Mouse (Mus musculus) embryonic fibroblast, embryonic 13.5 days (primary cell): Measurements from ENCODE around the gene Rhot1. TPM values are rescaled to one million over a fixed set of nuclear protein-coding genes. Genes with fewer than 3 reads are reported as not detected.
A peak's percentile ranks its signal among the peaks of the same experiment; 100 is the strongest.

Experiments
- H3K27ac ChIP-seq: 2 replicates; pipeline ENCODE4 v1.5.1; 2012; ENCODE audit warnings: low read length, control low read depth, inconsistent platforms; ENCODE audit not compliant: insufficient read depth
- H3K4me1 ChIP-seq: 2 replicates; pipeline ENCODE4 v1.6.1; 2011; ENCODE audit warnings: low read length; ENCODE audit not compliant: control insufficient read depth, insufficient read depth
- H3K4me3 ChIP-seq: 2 replicates; pipeline ENCODE4 v1.5.1; 2011; ENCODE audit warnings: mild to moderate bottlenecking, control low read depth, low read length; ENCODE audit not compliant: insufficient read depth
- CTCF ChIP-seq: IDR thresholded peaks from 2 replicates; pipeline ENCODE4 v1.5.1; 2011; ENCODE audit warnings: mild to moderate bottlenecking, control low read depth, low read length, moderate library complexity, borderline replicate concordance; ENCODE audit not compliant: insufficient read depth
- POLR2A ChIP-seq: IDR thresholded peaks from 2 replicates; pipeline ENCODE4 v1.6.1; 2011; ENCODE audit warnings: low read depth, mild to moderate bottlenecking, control low read depth, low read length, moderate library complexity
- polyA plus RNA-seq: library from polyadenylated mRNA; stranded (reverse); fragments of >200 nt; gene quantifications from 2 replicates; pipeline ENCODE4 v1.2.4, GENCODE M21; 2011; ENCODE audit warnings: low read depth; ENCODE audit not compliant: missing spikeins, insufficient read length

Gene Rhot1
- polyA plus RNA-seq, 1 experiment: 65.6 TPM

DNA sequence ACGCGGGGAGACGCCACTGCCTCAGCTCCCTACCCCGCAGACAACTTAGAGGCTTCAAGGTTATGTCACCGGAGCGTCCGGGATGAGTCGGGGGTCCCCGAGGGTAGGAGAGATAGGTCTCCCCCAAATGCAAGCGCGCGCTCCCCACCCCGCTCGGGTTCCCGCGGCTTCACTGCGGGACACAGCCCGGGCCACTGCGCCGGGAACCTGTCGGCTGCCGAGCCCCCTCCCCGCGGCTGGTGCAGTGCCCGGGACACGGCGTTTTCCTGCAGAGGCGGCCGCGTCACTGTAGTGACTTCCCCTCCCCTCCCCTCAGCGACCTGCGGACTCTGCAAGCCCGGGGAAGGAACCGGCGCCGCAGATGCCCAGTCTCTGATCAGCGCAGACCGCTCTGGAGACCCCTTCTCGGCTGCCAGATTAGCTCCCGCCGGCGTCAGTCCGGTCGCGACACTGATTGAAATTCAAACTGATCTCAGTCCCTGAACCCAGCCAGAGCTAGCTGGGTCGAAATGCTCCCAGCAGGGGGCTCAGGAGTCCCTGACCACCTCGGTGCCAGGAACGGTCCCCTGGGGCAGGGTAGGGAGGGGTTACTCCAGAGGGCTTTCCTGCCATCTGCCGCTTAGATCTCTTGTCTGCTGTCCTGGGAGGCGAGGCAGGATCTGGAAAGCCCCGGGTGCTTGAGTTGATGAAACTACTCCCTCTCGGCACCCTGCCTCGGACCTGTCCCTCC is 92.7 kb downstream of the Rhot1 start:
- Histone ChIP-seq H3K27ac (no peak overlapping the region), H3K4me1 (0 out of 2 replicates have a peak, but pooled peaks cover 2% of the 10 kb centered on the region), H3K4me3 (peak overlapping the region; percentile 31)
- TF ChIP-seq POLR2A (no peak), CTCF (no peak)

DNA sequence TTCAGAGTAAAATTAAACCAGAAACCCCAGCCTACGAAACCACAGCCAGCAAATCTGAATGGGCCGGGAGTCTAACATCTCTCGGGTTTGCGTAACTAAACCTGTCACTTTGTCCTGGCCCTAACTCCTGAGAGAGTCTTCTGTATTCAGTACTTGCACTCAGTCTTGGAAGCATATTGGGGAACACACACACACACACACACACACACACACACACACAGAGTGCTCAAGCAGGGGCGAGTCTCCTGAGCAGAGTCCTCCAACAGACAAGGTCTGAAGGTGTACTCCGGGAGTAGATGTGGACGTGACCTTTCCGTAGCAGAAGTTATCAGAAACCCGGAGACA is 93.2 kb downstream of the Rhot1 start:
- Histone ChIP-seq H3K4me1 (0 out of 2 replicates have a peak, but pooled peaks cover 2% of the 10 kb centered on the region), H3K27ac (no peak overlapping the region), H3K4me3 (peak overlapping the region; percentile 31; the same call in 1 of the 2 replicates)
- no peak for TF ChIP-seq CTCF
- TF ChIP-seq POLR2A: no peak

DNA sequence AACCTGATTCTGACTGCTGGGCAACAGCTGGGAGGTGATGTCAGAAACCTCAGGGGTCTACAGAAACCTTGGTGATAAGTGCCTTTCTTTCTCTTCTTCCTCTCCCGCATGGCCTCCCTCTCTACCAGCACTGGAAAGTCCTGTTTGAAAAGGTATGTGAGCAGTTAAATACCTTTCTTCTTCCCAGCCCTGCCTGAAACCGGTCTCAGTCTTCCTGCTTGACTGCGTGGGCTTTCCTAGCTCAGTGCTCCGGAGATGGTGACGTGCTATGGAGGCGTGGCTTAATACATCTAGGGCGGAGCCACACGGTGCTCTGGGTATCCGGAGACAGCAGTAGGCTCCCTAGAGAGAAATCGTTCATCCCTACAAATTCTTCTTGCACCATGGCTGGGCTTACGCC is 93.7 kb downstream of the Rhot1 start:
- 0 out of 2 replicates have a peak, but pooled peaks cover 2% of the 10 kb centered on the region for H3K4me1 ChIP-seq
- H3K27ac ChIP-seq: no peak overlapping the region
- TF ChIP-seq CTCF (no peak), POLR2A (no peak)
- peak overlapping the region; percentile 31; the same call in 1 of the 2 replicates for H3K4me3 ChIP-seq

DNA sequence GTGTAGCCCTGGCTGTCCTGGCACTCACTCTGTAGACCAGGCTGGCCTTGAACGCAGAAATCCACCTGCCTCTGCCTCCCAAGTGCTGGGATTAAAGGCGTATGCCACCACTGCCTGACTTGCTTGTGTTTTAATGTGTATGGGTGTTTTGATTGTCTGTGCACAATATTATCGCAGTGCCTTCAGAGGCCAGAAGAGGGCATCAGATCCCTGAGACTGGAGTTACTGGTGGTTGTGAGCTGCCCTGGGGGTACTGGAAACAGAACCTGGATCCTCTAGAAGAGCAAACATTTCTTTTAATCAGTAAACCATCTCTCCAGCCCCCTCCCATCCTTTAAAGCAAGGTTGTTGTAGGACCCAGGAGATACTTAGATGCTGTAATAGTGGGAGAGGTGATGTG is 94.9 kb downstream of the Rhot1 start:
- Histone ChIP-seq H3K4me1 (0 out of 2 replicates have a peak, but pooled peaks cover 2% of the 10 kb centered on the region), H3K27ac (no peak overlapping the region), H3K4me3 (no peak overlapping the region)
- no peak for TF ChIP-seq CTCF
- no peak for TF ChIP-seq POLR2A

DNA sequence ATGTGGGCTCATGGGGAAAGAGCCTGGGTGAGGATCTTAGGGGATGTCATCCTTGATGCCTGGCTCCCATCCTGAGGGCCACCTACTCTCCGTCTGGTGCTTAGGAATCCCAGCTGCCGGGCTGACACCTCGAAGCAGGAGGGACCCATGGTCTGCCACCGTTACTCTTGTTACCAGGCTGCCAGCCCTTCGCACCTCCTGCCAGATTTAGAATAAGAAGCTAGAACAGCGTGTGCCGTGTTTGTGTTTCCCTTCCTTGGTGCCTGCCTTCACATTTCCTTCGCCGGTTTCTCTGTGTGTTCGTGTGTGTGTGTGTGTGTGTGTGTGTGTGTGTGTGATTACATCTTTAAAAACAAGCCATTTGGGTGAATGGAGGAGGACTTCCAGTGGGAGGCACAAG is 96.0 kb downstream of the Rhot1 start:
- TF ChIP-seq CTCF (no peak), POLR2A (no peak)
- Histone ChIP-seq H3K27ac (no peak overlapping the region), H3K4me1 (0 out of 2 replicates have a peak, but pooled peaks cover 2% of the 10 kb centered on the region), H3K4me3 (no peak overlapping the region)

DNA sequence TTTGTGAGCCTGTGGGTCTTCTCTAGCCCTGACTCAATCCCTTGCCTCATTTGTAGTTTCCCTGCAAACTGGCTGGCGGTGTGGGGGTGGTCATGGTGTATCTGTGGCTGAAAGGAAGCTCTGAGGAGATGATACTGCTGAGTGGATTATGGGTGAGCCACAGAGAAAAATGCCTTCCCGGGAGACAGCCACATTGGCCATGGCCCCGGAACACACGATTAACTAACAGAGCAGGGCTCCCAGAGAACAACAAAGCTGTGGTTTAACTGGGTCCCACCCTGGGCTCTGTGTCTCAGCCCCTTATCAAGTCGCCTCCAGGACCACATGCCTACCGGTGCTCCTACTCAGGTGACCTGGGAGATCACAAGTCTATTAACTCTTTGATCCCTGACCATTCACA is 99.7 kb downstream of the Rhot1 start:
- TF ChIP-seq POLR2A (no peak), CTCF (no peak)
- H3K27ac ChIP-seq: no peak overlapping the region
- H3K4me1 ChIP-seq: no peaks in the 10 kb centered on the region
- no peak overlapping the region for H3K4me3 ChIP-seq

DNA sequence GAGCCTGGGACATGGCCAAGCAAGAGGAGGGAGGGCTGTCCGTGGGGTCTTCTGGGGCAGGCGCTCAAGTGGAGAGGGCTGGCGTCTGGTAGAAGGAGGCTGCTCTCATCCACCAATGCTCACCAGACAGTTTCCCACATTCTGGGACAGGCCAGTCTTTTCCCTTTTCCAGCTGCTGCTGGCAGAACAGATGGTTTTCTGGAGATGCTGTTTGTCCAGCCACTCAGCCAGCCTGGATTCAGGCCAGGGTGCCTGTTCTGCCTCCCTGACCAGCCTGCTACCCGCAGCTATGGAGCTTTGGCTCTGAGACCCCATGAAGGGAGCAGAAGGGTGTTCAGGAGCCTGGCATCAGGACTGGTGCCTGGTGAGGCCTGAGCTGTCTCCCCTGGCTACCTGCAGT is 102.5 kb downstream of the Rhot1 start:
- no peak for TF ChIP-seq POLR2A
- no peak for TF ChIP-seq CTCF

DNA sequence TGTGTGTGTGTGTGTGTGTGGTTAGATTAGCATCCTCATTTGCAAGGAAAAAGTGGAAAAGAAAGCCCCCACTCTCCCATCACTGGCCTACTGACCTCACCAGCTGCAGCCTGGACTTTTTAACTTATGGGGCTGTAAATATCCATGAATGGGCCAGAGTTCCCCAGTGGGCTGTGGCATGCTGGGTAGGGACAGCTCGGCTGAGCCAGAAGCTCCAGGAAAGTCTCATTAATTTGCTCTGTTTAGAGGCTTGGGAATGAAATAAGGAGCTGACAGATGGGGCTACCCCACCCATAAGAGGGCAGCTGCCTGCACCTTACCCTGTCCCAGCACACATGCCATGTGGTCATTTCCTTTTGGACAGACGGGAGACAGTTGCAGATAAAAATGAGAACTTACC is 103.2 kb downstream of the Rhot1 start:
- Histone ChIP-seq H3K27ac (no peak overlapping the region), H3K4me3 (no peak overlapping the region), H3K4me1 (no peaks in the 10 kb centered on the region)
- TF ChIP-seq CTCF (no peak), POLR2A (no peak)

More for the DNA sequence above, 102.5 kb downstream of the Rhot1 start:
- Histone ChIP-seq H3K27ac (no peak overlapping the region), H3K4me1 (no peaks in the 10 kb centered on the region), H3K4me3 (no peak overlapping the region)

DNA sequence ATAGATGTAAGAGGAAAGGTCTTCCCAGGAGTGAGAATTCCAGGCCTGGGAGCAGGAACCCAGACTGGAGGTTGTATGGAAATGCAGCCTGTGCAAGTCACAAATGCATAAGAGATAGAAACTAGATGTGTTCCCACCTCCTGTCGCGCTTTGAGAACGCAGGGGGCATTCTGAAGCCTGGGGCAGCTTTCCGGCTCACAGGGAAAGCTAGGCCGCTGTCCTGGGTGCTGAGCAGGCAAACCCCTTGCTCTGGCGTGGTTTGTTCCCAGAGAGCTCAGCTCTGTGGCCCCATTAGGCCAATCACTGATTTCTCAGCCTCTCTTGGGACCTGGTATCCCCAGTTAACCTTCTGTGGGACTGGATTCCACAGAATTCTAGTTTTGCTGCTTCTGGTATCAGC is 103.7 kb downstream of the Rhot1 start:
- no peak for TF ChIP-seq CTCF
- no peak for TF ChIP-seq POLR2A
- Histone ChIP-seq H3K4me1 (no peaks in the 10 kb centered on the region), H3K27ac (no peak overlapping the region), H3K4me3 (no peak overlapping the region)

DNA sequence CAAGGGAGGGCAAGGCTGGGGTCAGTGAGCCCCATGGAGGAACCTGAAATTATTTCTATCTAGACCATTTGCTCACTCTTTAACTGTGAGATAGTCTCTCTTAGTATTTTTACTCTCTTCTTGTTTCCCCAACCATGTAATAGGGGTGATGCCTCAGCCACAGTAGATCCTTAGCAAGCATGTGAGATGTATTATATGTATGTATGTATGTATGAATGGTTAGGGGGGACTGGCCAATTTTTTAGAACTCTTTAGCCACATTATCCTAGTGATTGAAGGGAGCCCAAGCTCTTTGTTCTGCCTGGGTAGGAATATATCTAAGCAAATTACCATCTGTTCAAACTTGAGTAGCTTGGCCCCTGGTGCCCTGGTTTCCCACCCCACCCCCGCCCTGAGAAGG is 104.6 kb downstream of the Rhot1 start:
- TF ChIP-seq POLR2A: no peak

DNA sequence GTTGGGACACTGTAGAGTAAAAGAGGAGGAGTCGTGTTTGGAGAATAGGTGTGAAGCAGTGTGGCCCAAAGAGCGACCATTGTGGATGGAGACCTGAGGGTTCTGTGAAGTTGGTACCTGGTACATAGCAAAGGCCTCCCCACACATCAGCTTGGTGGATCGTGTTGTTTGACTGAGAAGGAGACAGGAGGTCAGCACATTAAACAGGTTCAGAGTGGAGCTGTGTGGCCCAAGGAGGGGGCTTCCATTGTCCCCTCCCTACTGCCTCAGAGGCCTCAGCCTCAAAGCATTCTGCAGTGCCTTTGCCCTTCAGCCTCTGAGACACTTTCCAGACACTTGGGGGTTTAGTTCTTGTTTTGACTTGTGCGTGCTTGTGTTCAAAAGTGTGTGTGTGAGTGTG is 105.1 kb downstream of the Rhot1 start:
- no peak for TF ChIP-seq CTCF
- TF ChIP-seq POLR2A: no peak
- no peak overlapping the region for H3K27ac ChIP-seq
- no peak overlapping the region for H3K4me3 ChIP-seq
- no peaks in the 10 kb centered on the region for H3K4me1 ChIP-seq

More for the DNA sequence above, 104.6 kb downstream of the Rhot1 start:
- Histone ChIP-seq H3K4me3 (no peak overlapping the region), H3K4me1 (no peaks in the 10 kb centered on the region), H3K27ac (no peak overlapping the region)
